ENCODE assay signal across 8 mouse cellular contexts in genomic region chr15:98933833-98934216, GRCm38 (mm10). TPM values are rescaled to one million over a fixed set of nuclear protein-coding genes. Genes with fewer than 3 reads are reported as not detected.
DNase-seq lines count a peak whose midpoint lies in the region; ATAC-seq and TF ChIP-seq lines count a peak whose summit lies in the region.

No protein-coding gene starts in this region.

- H3K4me3 ChIP-seq in E14TG2a.4 (replicated peaks; ENCODE audit: low read length): peak overlapping the region; percentile 96
- H3K4me3 ChIP-seq in forebrain, embryonic 11.5 days (ENCODE audit: low read depth, low read length): peak overlapping the region; percentile 78
- peak overlapping the region; percentile 87 for H3K4me3 ChIP-seq in heart, embryonic 16.5 days (ENCODE audit: low read length)
- H3K4me3 ChIP-seq in liver, embryonic 14.5 days (ENCODE audit: insufficient read depth in 1 of 2, low read depth in 2 of 2, low read length in 2 of 2): peak overlapping the region; percentile 91 to 95
- H3K4me3 ChIP-seq in stomach, embryonic 15.5 days (replicated peaks): peak overlapping the region; percentile 82

- ATAC-seq in forebrain, embryonic 11.5 days (replicated peaks; ENCODE audit: low FRiP score): peak; percentile 73
- ATAC-seq in heart, embryonic 16.5 days (replicated peaks; ENCODE audit: extremely low read depth, insufficient read depth, low FRiP score): peak; percentile 78
- ATAC-seq in liver, embryonic 14.5 days (ENCODE audit: insufficient read depth): peak; percentile 74
- ATAC-seq in stomach, embryonic 15.5 days (ENCODE audit: insufficient read depth, low FRiP score, low read depth): peak; percentile 70

- peak overlapping the region; percentile 98 for H3K4me2 ChIP-seq in forebrain, embryonic 11.5 days (ENCODE audit: low read depth, low read length, severe bottlenecking)
- H3K4me2 ChIP-seq in heart, embryonic 16.5 days (ENCODE audit: low read depth, low read length): peak overlapping the region; percentile 94
- H3K4me2 ChIP-seq in liver, embryonic 14.5 days (ENCODE audit: low read depth): peak overlapping the region; percentile 100
- peak overlapping the region; percentile 86 for H3K4me2 ChIP-seq in stomach, embryonic 15.5 days

- H3K27ac ChIP-seq in forebrain, embryonic 11.5 days (ENCODE audit: low read depth, low read length): peak overlapping the region; percentile 96
- peak overlapping the region; percentile 99 for H3K27ac ChIP-seq in heart, embryonic 16.5 days (ENCODE audit: low read length)
- H3K27ac ChIP-seq in liver, embryonic 14.5 days: peak overlapping the region; percentile 80
- peak overlapping the region; percentile 99 for H3K27ac ChIP-seq in stomach, embryonic 15.5 days

- peaks cover 34% of the 10 kb centered on the region for H3K36me3 ChIP-seq in E14TG2a.4 (ENCODE audit: insufficient read depth, low read length)
- no peaks in the 10 kb centered on the region; the same call in 1 of the 2 replicates for H3K36me3 ChIP-seq in forebrain, embryonic 11.5 days (ENCODE audit: control insufficient read depth, insufficient read depth, low read length)
- peaks cover 9% of the 10 kb centered on the region for H3K36me3 ChIP-seq in heart, embryonic 16.5 days (ENCODE audit: control insufficient read depth, insufficient read depth)
- H3K36me3 ChIP-seq in liver, embryonic 14.5 days (replicated peaks; ENCODE audit: control insufficient read depth, insufficient read depth, low read depth): peaks cover 19% of the 10 kb centered on the region
- H3K36me3 ChIP-seq in stomach, embryonic 15.5 days: 0 out of 2 replicates have a peak, but pooled peaks cover 5% of the 10 kb centered on the region

- peak; percentile 97 for DNase-seq in c-Kit-positive CD71-positive TER-119-negative erythroid progenitor cells, embryonic 14.5 days (ENCODE audit: low read depth)
- peak; percentile 99 for DNase-seq in forebrain, embryonic 11.5 days (ENCODE audit: low spot score)
- DNase-seq in kidney, postnatal 36 days: peak; percentile 98 to 99
- DNase-seq in liver, embryonic 14.5 days (ENCODE audit: low read depth in 3 of 3, low spot score in 3 of 3): peak; percentile 94 to 97 (median 94)
- peak; percentile 96 for DNase-seq in neural tube, embryonic 10.5 days (ENCODE audit: extremely low spot score, low spot score)

- H3K9me3 ChIP-seq in E14TG2a.4 (ENCODE audit: low read length): no peaks in the 10 kb centered on the region
- H3K9me3 ChIP-seq in forebrain, embryonic 11.5 days (ENCODE audit: control insufficient read depth, low read length): no peaks in the 10 kb centered on the region
- no peaks in the 10 kb centered on the region for H3K9me3 ChIP-seq in heart, embryonic 16.5 days (replicated peaks; ENCODE audit: control insufficient read depth, low read length)
- H3K9me3 ChIP-seq in liver, embryonic 14.5 days (ENCODE audit: control insufficient read depth, low read length): no peaks in the 10 kb centered on the region
- H3K9me3 ChIP-seq in stomach, embryonic 15.5 days: no peaks in the 10 kb centered on the region

- no peak for TF ChIP-seq CTCF in E14TG2a.4 (conservative IDR thresholded peaks at IDR 0.05; ENCODE audit: low read length)
- no peak; the same call in 1 of the 2 replicates for TF ChIP-seq CTCF in liver, embryonic 14.5 days (IDR thresholded peaks at IDR 0.05; ENCODE audit: low read depth)

- no peaks in the 10 kb centered on the region for H3K27me3 ChIP-seq in E14TG2a.4 (ENCODE audit: insufficient read depth, low read length)
- no peaks in the 10 kb centered on the region for H3K27me3 ChIP-seq in forebrain, embryonic 11.5 days (ENCODE audit: control insufficient read depth, insufficient read depth, low read length)
- H3K27me3 ChIP-seq in heart, embryonic 16.5 days (ENCODE audit: control insufficient read depth, insufficient read depth, low read length): no peaks in the 10 kb centered on the region
- H3K27me3 ChIP-seq in liver, embryonic 14.5 days (ENCODE audit: control insufficient read depth, insufficient read depth, low read length): no peaks in the 10 kb centered on the region
- no peaks in the 10 kb centered on the region for H3K27me3 ChIP-seq in stomach, embryonic 15.5 days (replicated peaks)

- WGBS in forebrain, embryonic 11.5 days: under 1% methylated on average over 35 of the region's 35 CpGs
- under 1% methylated on average over 35 of the region's 35 CpGs for WGBS in heart, embryonic 16.5 days
- under 1% methylated on average over 35 of the region's 35 CpGs for WGBS in liver, embryonic 14.5 days (ENCODE audit: insufficient replicate concordance)
- under 1% methylated on average over 35 of the region's 35 CpGs for WGBS in stomach, embryonic 15.5 days

- peaks cover 42% of the 10 kb centered on the region for H3K4me1 ChIP-seq in E14TG2a.4 (replicated peaks; ENCODE audit: low read depth, low read length)
- peaks cover 10% of the 10 kb centered on the region; the same call in 1 of the 2 replicates for H3K4me1 ChIP-seq in forebrain, embryonic 11.5 days (replicated peaks; ENCODE audit: control insufficient read depth, insufficient read depth, low read length)
- H3K4me1 ChIP-seq in heart, embryonic 16.5 days (ENCODE audit: control insufficient read depth, insufficient read depth, low read length): peaks cover 18% of the 10 kb centered on the region
- H3K4me1 ChIP-seq in liver, embryonic 14.5 days (replicated peaks; ENCODE audit: control insufficient read depth in 2 of 2, insufficient read depth in 2 of 2, low read length in 1 of 2): peaks cover 8 to 11% of the 10 kb centered on the region in 2 experiments
- peaks cover 12% of the 10 kb centered on the region for H3K4me1 ChIP-seq in stomach, embryonic 15.5 days

- TF ChIP-seq EP300 in liver, embryonic 14.5 days (IDR thresholded peaks at IDR 0.05; ENCODE audit: low read depth): peak; percentile 51

- peak overlapping the region; percentile 96 for H3K9ac ChIP-seq in forebrain, embryonic 11.5 days (ENCODE audit: low read length)
- H3K9ac ChIP-seq in heart, embryonic 16.5 days (ENCODE audit: low read length): peak overlapping the region; percentile 97
- peak overlapping the region; percentile 77 for H3K9ac ChIP-seq in liver, embryonic 14.5 days (replicated peaks)
- H3K9ac ChIP-seq in stomach, embryonic 15.5 days: peak overlapping the region; percentile 94

RNA-seq across cellular contexts. Expression of gene Tuba1b, which starts 0.5 kb away (rescaled TPM):
- 2,366 and 2,605 TPM in 2 replicates for polyA plus RNA-seq in forebrain, embryonic 11.5 days (2014; fragmentation: Nextera tagmentation; extraction: Ambion mirVana)
- polyA plus RNA-seq in heart, embryonic 16.5 days (2015; fragmentation: Nextera tagmentation; extraction: Ambion mirVana): 1,504 and 1,594 TPM in 2 replicates
- polyA plus RNA-seq in liver, embryonic 14.5 days (2012; rRNA removed): 1,442 and 1,688 TPM in 2 replicates
- polyA plus RNA-seq in liver, embryonic 14.5 days (2014; fragmentation: Nextera tagmentation; extraction: Ambion mirVana): 1,211 and 1,290 TPM in 2 replicates
- polyA plus RNA-seq in stomach, embryonic 15.5 days (2015; fragmentation: Nextera tagmentation; extraction: Ambion mirVana): 1,197 and 1,299 TPM in 2 replicates

RNA-seq across cellular contexts. Expression of gene Lmbr1l, which starts 15.8 kb away (rescaled TPM):
- polyA plus RNA-seq in forebrain, embryonic 11.5 days (2014; fragmentation: Nextera tagmentation; extraction: Ambion mirVana): 8.7 and 9.4 TPM in 2 replicates
- polyA plus RNA-seq in heart, embryonic 16.5 days (2015; fragmentation: Nextera tagmentation; extraction: Ambion mirVana): 13.3 and 13.9 TPM in 2 replicates
- polyA plus RNA-seq in liver, embryonic 14.5 days (2012; rRNA removed): 4.5 and 7.1 TPM in 2 replicates
- 0.34 and 0.70 TPM in 2 replicates for polyA plus RNA-seq in liver, embryonic 14.5 days (2014; fragmentation: Nextera tagmentation; extraction: Ambion mirVana)
- 14.5 TPM in 2 replicates for polyA plus RNA-seq in stomach, embryonic 15.5 days (2015; fragmentation: Nextera tagmentation; extraction: Ambion mirVana)

RNA-seq across cellular contexts. Expression of gene Gm49450, which starts 19.5 kb away (rescaled TPM):
- not detected in 2 replicates for polyA plus RNA-seq in forebrain, embryonic 11.5 days (2014; fragmentation: Nextera tagmentation; extraction: Ambion mirVana)
- not detected in 2 replicates for polyA plus RNA-seq in heart, embryonic 16.5 days (2015; fragmentation: Nextera tagmentation; extraction: Ambion mirVana)
- polyA plus RNA-seq in liver, embryonic 14.5 days (2012; rRNA removed): 0.15 and 6.4 TPM in 2 replicates
- polyA plus RNA-seq in liver, embryonic 14.5 days (2014; fragmentation: Nextera tagmentation; extraction: Ambion mirVana): not detected in 2 replicates
- not detected in 2 replicates for polyA plus RNA-seq in stomach, embryonic 15.5 days (2015; fragmentation: Nextera tagmentation; extraction: Ambion mirVana)

RNA-seq across cellular contexts. Expression of gene Tuba1a, which starts 19.7 kb away (rescaled TPM):
- 5,083 and 5,852 TPM in 2 replicates for polyA plus RNA-seq in forebrain, embryonic 11.5 days (2014; fragmentation: Nextera tagmentation; extraction: Ambion mirVana)
- polyA plus RNA-seq in heart, embryonic 16.5 days (2015; fragmentation: Nextera tagmentation; extraction: Ambion mirVana): 727 and 789 TPM in 2 replicates
- 44.7 and 62.0 TPM in 2 replicates for polyA plus RNA-seq in liver, embryonic 14.5 days (2012; rRNA removed)
- 60.1 and 69.0 TPM in 2 replicates for polyA plus RNA-seq in liver, embryonic 14.5 days (2014; fragmentation: Nextera tagmentation; extraction: Ambion mirVana)
- 915 and 964 TPM in 2 replicates for polyA plus RNA-seq in stomach, embryonic 15.5 days (2015; fragmentation: Nextera tagmentation; extraction: Ambion mirVana)

RNA-seq across cellular contexts. Expression of gene Dhh, which starts 35.5 kb away (rescaled TPM):
- polyA plus RNA-seq in forebrain, embryonic 11.5 days (2014; fragmentation: Nextera tagmentation; extraction: Ambion mirVana): 0.28 and 0.29 TPM in 2 replicates
- 2.0 and 2.5 TPM in 2 replicates for polyA plus RNA-seq in heart, embryonic 16.5 days (2015; fragmentation: Nextera tagmentation; extraction: Ambion mirVana)
- polyA plus RNA-seq in liver, embryonic 14.5 days (2012; rRNA removed): 0.04 and 0.08 TPM in 2 replicates
- 0.09 TPM in 1 of 2 replicates, not detected in the other for polyA plus RNA-seq in liver, embryonic 14.5 days (2014; fragmentation: Nextera tagmentation; extraction: Ambion mirVana)
- 0.71 and 1.0 TPM in 2 replicates for polyA plus RNA-seq in stomach, embryonic 15.5 days (2015; fragmentation: Nextera tagmentation; extraction: Ambion mirVana)

Comparison
In these comparisons a context has a peak if more than half of its experiments do, and no peak if none do; other contexts are left out.
1. Peak in every context shown above with its lines: DNase-seq, ATAC-seq, H3K4me3 ChIP-seq and H3K27ac ChIP-seq.